Mouse (Mus musculus) cerebellum, adult (tissue): ENCODE results near the gene Acer2.
"Not testable (repeated sequence)": the region's sequence is repeated elsewhere in the genome, so short reads cannot be mapped to it uniquely, and the experiment has no call there.

Experiments used
- ATAC-seq: cut with Nextera tagmentation; 2 replicates; pipeline ENCODE4 v1.9.2; 2017; ENCODE audit warnings: mild to moderate bottlenecking, moderate library complexity, mixed read lengths; ENCODE audit not compliant: insufficient number of reproducible peaks, low FRiP score, low TSS enrichment

Acer2 gene

DNA sequence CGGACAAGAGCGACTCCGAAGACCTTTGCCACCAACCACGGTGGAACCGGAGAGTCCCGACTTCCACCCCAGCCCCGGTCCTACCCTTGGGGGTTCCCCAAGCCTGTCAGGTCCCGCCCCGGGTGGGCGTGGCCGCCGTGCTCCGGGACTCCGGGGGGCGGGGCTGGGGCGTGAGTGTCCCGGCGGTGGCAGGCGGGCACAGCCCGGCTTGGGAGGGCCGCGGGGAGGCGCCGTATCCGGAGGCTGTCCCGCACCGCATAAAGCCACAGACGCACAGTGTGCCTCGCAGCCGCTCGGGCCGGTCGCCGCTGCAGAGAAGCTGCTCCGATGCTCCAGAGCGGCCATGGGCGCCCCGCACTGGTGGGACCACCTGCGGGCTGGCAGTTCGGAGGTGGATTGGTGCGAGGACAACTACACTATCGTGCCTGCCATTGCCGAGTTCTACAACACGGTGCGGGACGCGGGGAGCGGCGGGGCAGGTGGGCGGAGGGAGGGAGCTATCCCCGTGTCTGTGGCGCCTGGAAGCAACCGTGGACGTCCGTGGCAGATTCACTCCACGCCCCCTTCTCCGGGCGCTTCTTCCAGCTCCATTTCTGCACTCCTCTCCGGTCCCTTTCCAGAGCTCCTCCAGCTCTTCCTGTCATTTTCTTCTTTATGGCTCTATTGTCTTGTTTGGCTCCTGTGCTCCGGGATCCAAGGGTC, at the start of gene Acer2:
Acer2 (plus strand) TSS at position 251 of the 702 bp plus-strand sequence.
- peak; percentile 84 for ATAC-seq

DNA sequence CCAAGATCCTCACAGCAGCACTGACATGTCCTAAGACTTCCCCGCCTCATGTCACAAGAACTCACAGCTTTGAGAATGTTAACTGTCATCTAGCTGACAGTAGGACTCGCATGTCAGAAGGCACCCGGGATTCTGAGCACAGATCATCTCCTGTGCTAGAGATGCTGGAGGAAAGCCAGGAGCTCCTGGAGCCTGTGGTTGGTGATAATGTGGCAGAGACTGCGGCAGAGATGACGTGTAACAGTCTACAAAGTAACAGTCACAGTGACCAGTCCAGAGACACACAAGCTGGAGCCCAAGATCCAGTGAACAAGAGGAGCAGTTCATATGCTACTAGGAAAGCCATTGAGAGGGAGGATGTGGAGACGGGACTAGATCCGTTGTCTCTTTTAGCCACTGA, 49.1 kb upstream of the Acer2 start:
- no peak for ATAC-seq

DNA sequence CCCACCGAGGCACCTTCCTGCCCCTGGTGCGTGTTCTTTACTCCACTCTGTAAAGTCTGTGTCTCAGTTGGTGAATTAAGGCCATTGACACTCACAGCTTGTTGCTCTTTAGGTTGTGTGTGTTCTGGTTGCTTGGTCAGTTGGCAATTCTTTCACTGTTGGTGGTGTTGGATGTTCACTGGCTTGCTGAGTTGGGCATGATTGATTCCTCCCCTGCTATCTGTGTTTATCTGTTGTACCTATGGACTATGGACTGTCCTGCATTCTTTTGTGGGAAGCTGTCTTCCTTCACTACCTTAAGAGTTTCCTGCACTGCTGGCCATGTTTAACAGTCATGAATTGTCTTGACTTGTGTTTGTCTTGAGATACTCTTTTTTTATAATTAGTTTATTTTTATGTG, 42.3 kb upstream of the Acer2 start:
- ATAC-seq: no peak

DNA sequence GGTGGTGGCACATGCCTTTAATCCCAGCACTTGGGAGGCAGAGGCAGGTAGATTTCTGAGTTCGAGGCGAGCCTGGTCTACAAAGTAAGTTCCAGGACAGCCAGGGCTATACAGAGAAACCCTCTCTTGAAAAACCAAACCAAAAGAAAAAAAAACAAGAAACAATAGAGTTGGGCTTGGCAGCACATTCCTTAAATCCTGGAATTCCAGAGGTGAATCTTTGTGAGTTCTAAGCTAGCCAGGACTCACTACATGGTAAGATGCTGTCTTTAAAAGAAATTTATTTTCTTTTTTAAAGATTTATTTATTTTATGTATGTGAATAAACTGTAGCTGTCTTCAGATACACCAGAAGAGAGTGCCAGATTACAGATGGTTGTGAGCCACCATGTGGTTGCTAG, 33.1 kb upstream of the Acer2 start:
- not testable (repeated sequence) for ATAC-seq

DNA sequence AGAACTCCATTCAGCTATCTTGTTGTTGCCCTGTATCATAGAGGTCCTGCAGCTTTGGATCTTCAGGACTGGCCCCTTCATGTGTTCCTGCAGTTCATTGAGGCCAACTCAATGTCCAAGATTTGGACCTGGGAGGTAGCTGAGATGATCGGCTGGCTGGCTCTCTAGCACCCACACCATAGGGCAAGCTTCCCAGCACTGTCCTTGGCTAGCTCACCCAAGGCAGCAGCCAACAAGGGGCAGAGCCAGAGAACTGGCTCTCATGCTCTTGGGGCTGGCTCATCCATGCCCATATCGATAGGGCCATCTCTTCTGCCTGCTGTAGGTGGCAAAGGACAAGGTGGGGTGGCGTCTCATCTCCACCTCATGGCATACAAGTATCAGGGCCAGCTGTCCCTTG, 28.8 kb upstream of the Acer2 start:
- ATAC-seq: peak; percentile 74

DNA sequence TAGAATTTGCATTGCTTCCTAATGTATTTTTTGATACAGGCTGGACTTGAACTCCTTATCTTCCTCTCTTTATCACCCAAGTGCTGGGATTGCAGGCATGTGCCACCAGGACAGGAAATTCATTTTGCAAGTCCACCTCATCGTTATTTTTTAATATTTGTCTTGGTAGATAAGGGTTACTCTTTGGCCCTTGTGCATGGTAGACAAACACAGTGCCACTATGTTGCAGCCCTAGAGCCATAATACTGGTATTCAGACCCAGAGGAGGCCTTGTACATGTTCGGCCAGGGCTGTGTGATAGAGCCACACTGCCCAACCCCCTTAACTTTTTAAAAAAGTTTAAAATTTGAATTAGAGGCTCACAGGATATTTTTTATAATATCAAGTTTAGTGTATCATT, 26.9 kb upstream of the Acer2 start:
- ATAC-seq: no peak

DNA sequence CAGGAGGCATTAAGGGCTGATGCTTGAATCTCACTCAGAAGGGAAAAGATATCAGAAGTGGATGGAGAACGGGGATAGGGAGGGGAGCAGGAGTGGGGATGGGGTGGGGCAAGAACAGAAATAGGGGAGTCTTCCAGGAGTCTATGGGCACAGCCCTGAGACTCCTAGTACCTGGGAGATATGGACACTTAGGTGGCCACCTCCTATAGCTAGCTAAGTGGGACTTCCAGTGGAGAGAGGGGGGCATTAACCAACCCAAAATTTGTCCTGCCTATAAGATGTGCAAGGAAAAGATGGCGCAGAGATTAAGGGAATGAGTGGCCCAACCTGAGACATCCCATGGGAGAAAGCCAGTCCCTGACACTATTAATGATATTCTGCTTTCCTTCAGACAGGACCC, 22.9 kb upstream of the Acer2 start:
- ATAC-seq: no peak

DNA sequence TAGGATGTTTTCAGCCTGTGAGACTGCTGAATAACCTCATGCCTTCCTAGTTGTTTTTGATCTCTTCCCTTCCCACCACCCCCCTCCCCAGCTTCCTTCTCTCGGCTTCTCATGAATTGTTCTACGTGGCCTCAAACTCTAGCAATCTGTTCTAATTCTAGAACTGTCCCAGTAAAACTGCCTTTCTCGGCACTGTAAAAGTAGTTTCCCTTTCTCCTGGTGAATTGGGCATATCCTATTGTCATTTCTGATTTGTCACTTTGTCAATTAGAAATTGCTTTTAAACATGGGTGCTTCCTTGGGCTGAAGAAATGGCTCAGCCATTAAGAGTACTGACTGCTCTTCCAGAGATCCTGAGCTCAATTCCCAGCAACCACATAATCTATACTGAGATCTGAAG, 22.2 kb upstream of the Acer2 start:
- ATAC-seq: no peak

DNA sequence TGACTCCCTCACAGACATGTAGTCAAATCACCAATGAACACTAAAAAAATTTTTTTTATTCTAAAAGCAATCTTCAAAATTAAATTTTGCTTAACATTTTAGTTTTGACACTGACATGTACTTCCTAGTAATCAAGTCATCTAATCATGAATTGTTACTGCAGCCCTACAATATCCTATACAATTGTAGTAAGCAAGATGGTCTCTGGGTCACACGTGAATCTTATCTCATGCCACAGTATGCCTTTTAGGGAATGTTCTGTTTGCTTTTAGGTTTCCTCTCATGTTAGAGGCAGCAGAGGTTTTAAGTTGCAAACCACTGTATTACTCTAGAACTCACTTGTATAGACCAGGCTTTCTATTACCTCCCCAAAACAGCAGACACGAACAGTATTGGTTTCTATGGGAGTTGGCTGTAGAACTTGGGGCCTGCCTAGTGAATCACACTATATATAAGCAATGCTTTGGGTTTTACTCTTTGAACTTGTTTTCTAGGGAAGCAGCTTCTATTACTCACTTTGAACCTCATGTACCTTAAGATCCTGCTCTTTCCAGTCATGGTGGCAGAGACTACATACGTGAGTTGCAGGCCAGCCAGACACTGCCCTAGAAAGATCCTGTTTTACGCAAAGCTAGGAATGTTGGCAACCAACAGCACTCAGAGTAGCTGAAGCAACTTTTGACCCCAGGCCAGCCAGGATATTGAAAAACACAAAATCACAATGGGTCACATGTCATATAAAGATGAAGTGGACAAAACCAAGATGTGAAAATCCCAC, 21.2 kb upstream of the Acer2 start:
- no peak for ATAC-seq

DNA sequence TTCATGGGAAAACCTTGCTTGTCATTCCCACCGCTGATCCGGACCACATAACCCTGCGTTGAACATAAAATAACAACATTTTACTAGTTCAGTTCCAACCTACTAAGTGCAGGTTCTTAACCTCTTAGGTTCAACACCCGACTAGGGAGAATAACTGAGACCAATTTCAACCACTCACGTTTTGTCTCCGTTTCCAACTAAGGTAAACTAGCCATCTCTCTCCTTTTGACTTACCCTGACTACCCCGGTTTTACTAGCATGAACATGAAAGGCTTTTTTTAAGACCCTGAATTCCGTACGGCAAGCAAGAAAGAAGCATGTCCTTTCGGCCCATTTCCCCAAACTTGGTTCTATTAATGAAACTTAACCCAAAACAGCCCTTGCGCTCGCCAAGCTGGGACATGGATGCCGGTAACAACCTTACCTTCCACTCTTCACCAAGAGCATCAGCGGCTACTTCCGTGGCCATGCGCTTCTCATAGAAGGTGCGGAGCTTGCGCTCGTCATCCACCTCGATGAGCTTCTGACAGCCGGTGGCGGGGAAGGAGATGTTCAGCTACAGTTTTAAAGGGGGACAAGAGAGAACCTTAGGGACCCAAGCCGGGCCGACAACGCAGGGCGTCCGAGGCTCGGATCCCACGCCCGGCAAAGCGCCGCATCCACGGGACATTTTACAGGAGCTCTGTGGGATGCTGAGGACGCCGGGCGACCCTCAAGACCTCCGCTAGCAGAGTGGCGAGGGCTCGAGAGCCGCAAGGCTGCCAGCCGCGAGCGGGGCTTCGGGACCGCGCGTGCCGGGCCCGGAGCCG, 17.7 kb upstream of the Acer2 start:
- ATAC-seq: no peak

DNA sequence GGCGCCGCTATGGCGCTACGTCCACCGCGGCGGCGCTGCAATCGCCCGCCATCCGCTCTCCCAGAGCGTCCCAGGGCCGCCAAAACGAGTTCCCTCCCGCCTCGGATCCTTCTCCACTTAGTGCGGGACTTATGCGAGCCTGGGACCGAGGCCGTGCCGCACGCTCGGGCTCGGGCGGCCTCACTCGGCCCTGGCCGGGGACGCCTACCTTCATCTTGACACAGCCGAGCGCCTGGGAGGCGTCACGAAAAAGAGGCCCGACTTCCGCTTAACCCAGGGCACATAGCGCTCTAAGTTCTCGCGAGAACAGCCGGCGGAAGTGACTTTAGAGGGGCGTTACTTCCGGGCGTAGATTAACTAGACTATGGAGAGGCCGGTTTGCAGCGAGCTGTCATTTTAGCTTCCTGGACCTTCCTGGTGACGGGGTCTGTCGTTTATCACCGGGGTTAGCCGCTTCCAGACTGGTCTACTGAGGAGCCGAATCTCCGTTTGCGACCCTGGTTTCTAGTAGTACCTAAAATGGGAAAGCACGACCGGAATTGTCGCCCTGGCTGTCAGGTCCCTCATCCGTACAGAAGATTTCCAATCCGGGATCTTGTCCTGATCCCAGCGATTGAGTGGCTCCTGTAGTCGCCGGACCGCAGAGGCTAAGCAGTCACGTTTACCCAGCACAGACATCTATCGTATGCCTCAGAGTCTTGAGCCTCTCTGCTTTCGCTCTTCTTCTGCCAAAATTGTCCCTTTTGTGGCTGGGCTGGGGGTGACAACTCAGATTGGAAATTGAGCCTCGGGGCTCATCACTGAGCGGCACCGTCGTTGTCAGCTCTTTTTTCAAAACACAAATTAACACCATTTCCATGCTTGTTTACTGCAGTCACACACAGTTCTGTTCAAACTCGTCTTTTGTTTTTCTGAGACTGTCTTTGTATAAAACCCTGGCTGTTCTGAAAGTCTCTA, 16.8 kb upstream of the Acer2 start, which contains the start of gene Rps6:
Rps6 (minus strand) TSS at position 300 of the 957 bp plus-strand sequence.
- ATAC-seq: peak; percentile 98

DNA sequence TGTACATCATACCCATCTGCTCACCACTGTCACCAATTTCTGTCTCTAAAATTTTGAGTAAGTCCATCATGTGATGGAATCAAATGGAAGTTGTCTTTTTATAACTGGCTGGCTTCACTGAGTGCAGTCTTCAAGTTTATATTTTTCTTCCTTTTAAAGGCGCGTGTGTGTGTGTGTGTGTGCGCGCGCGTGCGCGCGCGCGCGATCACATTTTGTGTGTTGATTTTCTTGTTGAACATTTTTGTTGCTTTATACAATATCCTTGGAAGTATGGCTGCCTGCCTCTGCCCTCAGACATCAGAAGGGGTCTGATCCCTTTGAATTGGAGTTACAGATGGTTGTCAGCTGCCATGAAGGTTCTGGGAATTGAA, 16.1 kb upstream of the Acer2 start:
- no peak for ATAC-seq

DNA sequence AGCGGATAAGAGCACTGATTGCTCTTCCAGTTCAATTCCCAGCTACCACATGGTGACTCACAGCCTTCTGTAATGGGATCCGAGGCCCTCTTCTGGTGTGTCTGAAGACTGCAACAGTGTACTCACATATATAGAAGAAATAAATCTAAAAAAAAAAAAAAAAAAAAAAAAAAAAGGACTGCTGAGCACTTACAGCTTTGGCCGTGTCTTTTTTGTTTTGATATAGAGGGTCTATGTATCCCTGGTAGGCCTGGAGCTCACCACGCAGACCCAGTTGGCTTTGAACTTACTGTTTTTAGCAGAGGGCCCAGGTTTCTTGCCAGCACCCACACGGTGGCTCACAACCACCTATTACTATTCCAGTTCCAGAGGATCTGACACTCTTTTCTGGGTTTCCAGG, 10.1 kb upstream of the Acer2 start:
- ATAC-seq: no peak

DNA sequence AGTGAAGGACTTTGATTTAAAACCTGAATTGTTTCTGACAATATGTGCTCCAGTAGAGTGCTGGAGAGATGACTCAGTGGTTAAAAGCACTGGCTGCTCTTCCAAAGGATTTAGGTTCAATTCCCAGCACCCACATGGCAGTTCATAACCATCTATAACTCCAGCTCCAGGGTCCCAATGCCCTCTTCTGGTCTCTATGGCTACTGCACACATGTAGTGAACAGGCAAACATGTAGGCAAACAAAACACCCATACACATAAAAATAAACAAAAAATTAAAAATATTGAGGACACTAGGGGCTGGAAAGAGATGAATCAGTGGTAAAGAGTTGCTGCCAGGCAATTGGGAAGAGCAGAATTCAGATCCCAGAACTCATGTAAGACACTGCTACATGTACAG, 2.2 kb upstream of the Acer2 start:
- no peak for ATAC-seq

DNA sequence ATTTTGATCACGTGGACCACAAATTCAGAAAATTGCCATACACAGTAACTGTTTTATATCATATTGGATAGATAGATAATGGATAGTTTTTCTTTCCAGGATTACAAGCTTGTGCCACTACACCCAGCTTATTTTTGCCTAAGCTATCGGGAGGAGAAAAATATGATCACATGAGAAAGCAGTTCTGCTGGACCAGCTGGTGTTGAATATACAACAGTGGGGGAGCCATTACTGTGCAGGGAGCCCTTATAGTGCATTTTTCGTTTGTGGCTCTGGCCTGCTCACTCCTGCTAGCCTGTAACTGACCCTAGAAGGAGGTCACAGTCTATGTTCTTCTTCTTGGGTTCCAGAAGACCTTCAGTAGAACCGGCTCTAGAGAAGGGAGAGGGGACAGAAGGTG, 1.1 kb upstream of the Acer2 start:
- ATAC-seq: no peak

DNA sequence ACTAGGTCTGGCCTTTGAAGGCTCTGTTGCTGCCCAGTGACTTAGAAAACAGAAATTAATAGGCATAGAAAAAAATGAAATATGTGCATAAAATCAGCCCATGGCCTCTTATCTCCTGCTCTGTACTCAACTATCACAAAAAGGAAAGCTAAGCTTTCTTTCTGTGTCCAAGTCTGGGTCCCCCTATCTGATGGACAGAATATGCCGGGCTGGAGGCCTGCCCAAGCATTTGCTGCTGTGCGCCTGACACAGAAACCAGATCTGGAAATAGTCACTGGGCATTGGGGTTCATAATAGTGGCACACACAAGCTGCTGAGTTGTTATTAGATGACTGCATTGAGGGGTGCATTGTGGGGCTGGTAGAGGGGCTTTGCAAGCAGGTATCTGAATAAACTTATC, 5.3 kb downstream of the Acer2 start:
- no peak for ATAC-seq

DNA sequence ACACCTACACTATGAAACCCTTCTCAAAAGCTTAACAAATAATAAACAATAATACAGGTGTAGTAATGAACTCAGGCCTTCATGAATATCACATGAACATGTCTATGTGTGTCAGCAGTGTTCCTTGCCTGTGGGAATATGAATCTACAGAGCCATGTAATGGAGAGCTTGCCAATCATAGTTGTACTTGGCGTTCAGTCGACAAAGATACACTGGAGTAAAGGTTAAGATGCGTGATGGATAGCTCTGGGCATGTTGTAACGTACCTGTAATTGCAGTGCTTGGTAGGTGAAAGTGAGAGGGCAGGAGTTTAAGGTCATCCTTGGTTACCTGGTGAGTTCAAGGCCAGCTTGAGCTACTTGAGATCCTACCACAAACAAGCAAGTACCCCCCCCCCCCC, 7.0 kb downstream of the Acer2 start:
- no peak for ATAC-seq

DNA sequence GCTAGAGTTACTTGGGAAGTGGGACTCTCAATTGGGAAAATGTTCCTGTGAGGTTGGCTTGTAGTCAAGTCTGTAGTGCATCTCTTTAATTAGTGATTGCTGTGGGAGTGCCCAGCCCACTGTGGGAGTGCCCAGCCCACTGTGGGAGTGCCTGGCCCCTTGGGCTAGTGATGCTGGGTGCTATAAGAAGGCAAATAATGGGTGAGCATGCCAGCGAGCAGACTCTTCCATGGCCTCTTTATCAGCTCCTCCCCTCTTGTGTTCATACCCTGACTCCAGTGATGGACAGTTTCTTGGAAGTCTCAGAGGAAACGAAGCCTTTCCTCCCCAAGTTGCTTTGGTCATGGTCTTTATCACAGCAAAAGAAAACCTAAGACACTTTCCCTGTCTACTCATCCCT, 8.2 kb downstream of the Acer2 start:
- ATAC-seq: no peak

DNA sequence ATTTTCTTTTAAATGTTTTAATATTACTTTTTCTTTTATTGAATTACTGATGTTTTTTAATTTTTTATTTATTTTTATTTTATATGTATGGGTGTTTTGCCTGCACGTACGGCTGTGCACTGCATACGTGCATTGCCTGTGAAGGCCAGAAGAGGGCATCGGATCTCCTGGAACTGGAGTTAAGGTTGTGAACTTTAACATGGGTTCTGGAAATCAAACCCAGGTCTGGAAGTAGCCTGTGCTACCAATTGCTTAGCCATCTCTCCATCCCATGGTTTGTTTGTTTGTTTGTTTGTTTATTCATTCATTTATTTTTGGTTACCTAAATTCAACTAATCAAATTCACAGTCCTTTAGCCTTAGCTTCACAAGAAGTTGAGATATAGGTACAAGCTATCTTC, 10.7 kb downstream of the Acer2 start:
- ATAC-seq: no peak

DNA sequence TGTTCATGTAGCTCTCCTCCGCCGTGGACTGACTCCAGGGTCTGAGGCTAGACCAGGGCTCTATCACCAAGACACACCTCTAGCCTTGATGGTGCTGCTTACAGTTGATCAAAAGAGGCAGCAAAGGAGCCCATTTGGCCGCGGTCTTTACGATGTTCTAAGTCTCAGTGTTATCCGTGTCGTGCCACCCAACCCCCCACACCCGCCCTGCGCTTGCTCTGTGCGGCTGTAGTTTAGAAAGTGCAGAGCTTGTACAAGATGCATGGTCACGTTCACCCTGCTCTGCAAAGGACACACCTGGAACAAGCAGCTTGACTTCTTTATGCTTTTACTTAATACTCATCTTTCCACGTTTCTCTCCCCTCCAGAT, 11.6 kb downstream of the Acer2 start:
- ATAC-seq: no peak
